Mouse (Mus musculus): ENCODE results near the gene Rab9. TPM values are rescaled to one million over a fixed set of nuclear protein-coding genes. Genes with fewer than 3 reads are reported as not detected.

Rab9 gene
- total and polyA plus RNA-seq, 3 experiments = 21.5 to 60.9 (median 36.2) TPM

GRCm38 (mm10) chrX:166455525-166455924, 24.1 kb downstream of the Rab9 start:
- Histone ChIP-seq H3K27me3 (replicated peaks) (no peaks in the 10 kb centered on the region), H3K4me3 (replicated peaks in 1 of 3; ENCODE audit: low read depth in 2 of 3, low read length in 2 of 3, poor library complexity in 1 of 3) (no peak overlapping the region), H3K4me2 (ENCODE audit: insufficient read depth, low read depth, poor library complexity, severe bottlenecking) (no peak overlapping the region), H3K36me3 (replicated peaks in 1 of 2; ENCODE audit: control insufficient read depth in 1 of 2, insufficient read depth in 1 of 2, low read length in 1 of 2) (peaks cover 8 to 24% of the 10 kb centered on the region in 2 experiments), H3K4me1 (ENCODE audit: control insufficient read depth in 1 of 2, insufficient read depth in 2 of 2) (peaks cover 0 to 5% of the 10 kb centered on the region in 2 experiments; a peak in 2 of 4 replicates), H3K9me3 (replicated peaks; ENCODE audit: low read length) (no peaks in the 10 kb centered on the region), H3K27ac (ENCODE audit: insufficient read depth, low read depth) (no peak overlapping the region), H3K79me2 (replicated peaks; ENCODE audit: control insufficient read depth, extremely low read depth, insufficient read depth, poor library complexity, severe bottlenecking) (0 out of 2 replicates have a peak, but pooled peaks cover 4% of the 10 kb centered on the region), H3K9ac (ENCODE audit: insufficient read depth, low read depth) (no peak overlapping the region)
- dilution Hi-C loops (cut with MboI; ENCODE audit: extremely low pct_ligation_motif_present, extremely low pct_unique_long_range_greater_than_20kb, low sequenced_read_pairs) = no loop called here
- no peak for DNase-seq (ENCODE audit: extremely low read depth)
- in situ Hi-C loops (cut with MboI; ENCODE audit: low pct_ligation_motif_present, low pct_unique_long_range_greater_than_20kb, low sequenced_read_pairs) = no loop called here
- no peak for TF ChIP-seq MAZ (IDR thresholded peaks at IDR 0.05; ENCODE audit: low read depth, low read length)
- no peak for TF ChIP-seq POLR2A (IDR thresholded peaks at IDR 0.05; ENCODE audit: low read depth, low read length)
- TF ChIP-seq RCOR1 (conservative IDR thresholded peaks at IDR 0.05; ENCODE audit: low read depth, low read length) = no peak
- TF ChIP-seq EP300 (IDR thresholded peaks at IDR 0.05; ENCODE audit: low read length) = no peak
- no peak for TF ChIP-seq E2F4 (IDR thresholded peaks at IDR 0.05; ENCODE audit: insufficient replicate concordance, low read depth, low read length)
- TF ChIP-seq CTCF (conservative IDR thresholded peaks at IDR 0.05 in 1 of 2, IDR thresholded peaks at IDR 0.05 in 1 of 2; ENCODE audit: low read depth in 2 of 2, low read length in 2 of 2) = no peak
- TF ChIP-seq BHLHE40 (IDR thresholded peaks at IDR 0.05; ENCODE audit: low read depth, low read length) = no peak
- TF ChIP-seq MAX (IDR thresholded peaks at IDR 0.05; ENCODE audit: low read length) = no peak
- no peak for TF ChIP-seq UBTF (IDR thresholded peaks at IDR 0.05; ENCODE audit: low read depth, low read length)
- TF ChIP-seq ELF1 (IDR thresholded peaks at IDR 0.05; ENCODE audit: low read depth, low read length) = no peak
- TF ChIP-seq SMC3 (IDR thresholded peaks at IDR 0.05; ENCODE audit: low read depth, low read length) = no peak
- TF ChIP-seq CHD1 (IDR thresholded peaks at IDR 0.05; ENCODE audit: low read depth, low read length) = no peak

GRCm38 (mm10) chrX:166454331-166454730, 25.3 kb downstream of the Rab9 start:
- Histone ChIP-seq H3K4me3 (replicated peaks in 1 of 3; ENCODE audit: low read depth in 2 of 3, low read length in 2 of 3, poor library complexity in 1 of 3) (no peak overlapping the region), H3K27ac (ENCODE audit: insufficient read depth, low read depth) (no peak overlapping the region), H3K9me3 (replicated peaks; ENCODE audit: low read length) (no peaks in the 10 kb centered on the region), H3K9ac (ENCODE audit: insufficient read depth, low read depth) (no peak overlapping the region), H3K79me2 (replicated peaks; ENCODE audit: control insufficient read depth, extremely low read depth, insufficient read depth, poor library complexity, severe bottlenecking) (0 out of 2 replicates have a peak, but pooled peaks cover 4% of the 10 kb centered on the region), H3K4me1 (ENCODE audit: control insufficient read depth in 1 of 2, insufficient read depth in 2 of 2) (peaks cover 0 to 5% of the 10 kb centered on the region in 2 experiments; a peak in 2 of 4 replicates), H3K4me2 (ENCODE audit: insufficient read depth, low read depth, poor library complexity, severe bottlenecking) (no peak overlapping the region), H3K36me3 (replicated peaks in 1 of 2; ENCODE audit: control insufficient read depth in 1 of 2, insufficient read depth in 1 of 2, low read length in 1 of 2) (peaks cover 8 to 26% of the 10 kb centered on the region in 2 experiments), H3K27me3 (replicated peaks) (no peaks in the 10 kb centered on the region)
- TF ChIP-seq ZC3H11A (IDR thresholded peaks at IDR 0.05; ENCODE audit: low read depth, low read length) = no peak
- 0 out of 4 replicates have a peak, but pooled peaks of 1 of the 2 experiments have one; percentile 12 for TF ChIP-seq CTCF (conservative IDR thresholded peaks at IDR 0.05 in 1 of 2, IDR thresholded peaks at IDR 0.05 in 1 of 2; ENCODE audit: low read depth in 2 of 2, low read length in 2 of 2)
- no peak for TF ChIP-seq MXI1 (IDR thresholded peaks at IDR 0.05; ENCODE audit: low read depth, low read length)
- in situ Hi-C loops (cut with MboI; ENCODE audit: low pct_ligation_motif_present, low pct_unique_long_range_greater_than_20kb, low sequenced_read_pairs) = no loop called here
- DNase-seq (ENCODE audit: extremely low read depth) = no peak
- dilution Hi-C loops (cut with MboI; ENCODE audit: extremely low pct_ligation_motif_present, extremely low pct_unique_long_range_greater_than_20kb, low sequenced_read_pairs) = no loop called here

- Histone ChIP-seq H3K9me3 (replicated peaks; ENCODE audit: low read length) (no peaks in the 10 kb centered on the region), H3K4me3 (replicated peaks in 1 of 3; ENCODE audit: low read depth in 2 of 3, low read length in 2 of 3, poor library complexity in 1 of 3) (no peak overlapping the region), H3K27ac (ENCODE audit: insufficient read depth, low read depth) (no peak overlapping the region), H3K36me3 (replicated peaks in 1 of 2; ENCODE audit: control insufficient read depth in 1 of 2, insufficient read depth in 1 of 2, low read length in 1 of 2) (peaks cover 8 to 30% of the 10 kb centered on the region in 2 experiments), H3K4me1 (ENCODE audit: control insufficient read depth in 1 of 2, insufficient read depth in 2 of 2) (peaks cover 0 to 5% of the 10 kb centered on the region in 2 experiments; a peak in 2 of 4 replicates), H3K79me2 (replicated peaks; ENCODE audit: control insufficient read depth, extremely low read depth, insufficient read depth, poor library complexity, severe bottlenecking) (0 out of 2 replicates have a peak, but pooled peaks cover under 1% of the 10 kb centered on the region), H3K9ac (ENCODE audit: insufficient read depth, low read depth) (no peak overlapping the region), H3K27me3 (replicated peaks) (no peaks in the 10 kb centered on the region), H3K4me2 (ENCODE audit: insufficient read depth, low read depth, poor library complexity, severe bottlenecking) (no peak overlapping the region)
- TF ChIP-seq MAFK (IDR thresholded peaks at IDR 0.05; ENCODE audit: insufficient replicate concordance, low read length) = no peak
- TF ChIP-seq SIN3A (IDR thresholded peaks at IDR 0.05; ENCODE audit: low read length) = no peak
- TF ChIP-seq E2F4 (IDR thresholded peaks at IDR 0.05; ENCODE audit: insufficient replicate concordance, low read depth, low read length) = no peak
- no peak for TF ChIP-seq ZC3H11A (IDR thresholded peaks at IDR 0.05; ENCODE audit: low read depth, low read length)
- TF ChIP-seq CHD2 (IDR thresholded peaks at IDR 0.05; ENCODE audit: low read length) = no peak
- no peak for TF ChIP-seq TBP (conservative IDR thresholded peaks at IDR 0.05; ENCODE audit: low read depth, low read length)
- TF ChIP-seq JUN (IDR thresholded peaks at IDR 0.05; ENCODE audit: insufficient read depth, low read depth, low read length) = no peak
- no peak for TF ChIP-seq KAT2A (IDR thresholded peaks at IDR 0.05; ENCODE audit: insufficient replicate concordance, low read length)
- no peak for TF ChIP-seq MAZ (IDR thresholded peaks at IDR 0.05; ENCODE audit: low read depth, low read length)
- no peak for TF ChIP-seq CTCF (conservative IDR thresholded peaks at IDR 0.05 in 1 of 2, IDR thresholded peaks at IDR 0.05 in 1 of 2; ENCODE audit: low read depth in 2 of 2, low read length in 2 of 2)
- no peak for TF ChIP-seq ETS1 (conservative IDR thresholded peaks at IDR 0.05; ENCODE audit: low read depth, low read length)
- TF ChIP-seq CHD1 (IDR thresholded peaks at IDR 0.05; ENCODE audit: low read depth, low read length) = no peak
- TF ChIP-seq NRF1 (IDR thresholded peaks at IDR 0.05; ENCODE audit: low read depth, low read length) = no peak
- no peak for TF ChIP-seq ZNF384 (IDR thresholded peaks at IDR 0.05; ENCODE audit: low read depth, low read length)
- no peak for TF ChIP-seq UBTF (IDR thresholded peaks at IDR 0.05; ENCODE audit: low read depth, low read length)
- TF ChIP-seq ELF1 (IDR thresholded peaks at IDR 0.05; ENCODE audit: low read depth, low read length) = no peak
- TF ChIP-seq BHLHE40 (IDR thresholded peaks at IDR 0.05; ENCODE audit: low read depth, low read length) = no peak
- no peak for TF ChIP-seq RCOR1 (conservative IDR thresholded peaks at IDR 0.05; ENCODE audit: low read depth, low read length)
- in situ Hi-C loops (cut with MboI; ENCODE audit: low pct_ligation_motif_present, low pct_unique_long_range_greater_than_20kb, low sequenced_read_pairs) (no loop called here), dilution Hi-C loops (cut with MboI; ENCODE audit: extremely low pct_ligation_motif_present, extremely low pct_unique_long_range_greater_than_20kb, low sequenced_read_pairs) (no loop called here)
- no peak for DNase-seq (ENCODE audit: extremely low read depth)
Observed at GRCm38 (mm10) chrX:166453532-166453931, 26.1 kb downstream of the Rab9 start.
